Mouse (Mus musculus) granulocyte monocyte progenitor cell, adult 5-6 weeks (primary cell): ENCODE results near the gene Gm20715. TPM values are rescaled to one million over a fixed set of nuclear protein-coding genes. Genes with fewer than 3 reads are reported as not detected.
"Not testable (repeated sequence)": the region's sequence is repeated elsewhere in the genome, so short reads cannot be mapped to it uniquely, and the experiment has no call there.

Experiments used
- ATAC-seq: replicated peaks from 2 replicates; pipeline ENCODE4 v1.8.0; 2016; ENCODE audit warnings: mild to moderate bottlenecking, moderate TSS enrichment, inconsistent platforms; ENCODE audit not compliant: poor library complexity, severe bottlenecking
- total RNA-seq, 2 experiments: library from RNA; stranded (forward) in 1 of 2; stranded (reverse) in 1 of 2; fragments of 200-712, 200-1000 nt in 1 of 2; fragments of >200 nt in 1 of 2; fragmentation: Nextera tagmentation in 1 of 2; gene quantifications; 2 replicates each; pipeline ENCODE4 v1.2.3; 2014 to 2017

The Gm20715 gene
- total RNA-seq, 2 experiments from 2014 or later: 0.15 TPM; not detected in 1

DNA sequence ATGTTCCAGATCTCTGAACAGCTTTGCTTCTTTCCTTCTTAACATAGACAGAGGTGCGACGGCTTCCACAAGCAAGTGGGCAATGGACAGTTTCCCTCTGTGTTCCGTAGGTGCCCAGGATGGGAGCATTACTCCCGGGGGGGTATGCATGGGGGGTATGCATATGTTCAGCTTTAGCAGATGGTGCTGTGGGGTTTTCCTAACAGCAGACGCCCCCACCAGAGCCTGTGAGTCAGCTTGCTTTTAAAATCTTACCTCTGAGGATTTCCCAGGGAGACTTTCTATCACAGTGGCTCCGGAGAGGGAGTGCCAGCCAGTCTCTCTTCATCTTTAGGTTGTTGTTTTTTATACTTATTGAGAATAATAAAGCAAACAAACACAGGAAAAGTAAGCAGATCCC is 9.8 kb downstream of the Gm20715 start:
- no peak for ATAC-seq

DNA sequence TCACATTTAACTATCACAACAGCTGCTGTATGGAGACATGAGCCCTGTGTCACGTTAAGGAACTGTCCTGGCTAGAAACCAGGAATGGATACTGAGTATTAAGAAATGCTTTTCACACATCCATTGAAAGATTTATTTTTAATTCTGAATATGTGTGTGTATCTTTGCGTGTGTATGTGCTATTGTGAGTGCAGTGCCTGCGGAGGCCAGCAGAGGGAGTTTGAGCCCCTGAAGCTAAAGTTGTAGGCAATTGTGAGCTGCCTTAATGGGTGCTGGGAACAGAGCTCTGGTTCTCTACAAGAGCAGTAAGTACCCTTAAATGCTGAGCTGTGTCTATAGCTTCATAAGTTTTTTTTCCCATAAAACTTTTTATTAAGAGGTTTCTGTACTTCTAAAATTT is 19.3 kb downstream of the Gm20715 start:
- ATAC-seq: no peak

DNA sequence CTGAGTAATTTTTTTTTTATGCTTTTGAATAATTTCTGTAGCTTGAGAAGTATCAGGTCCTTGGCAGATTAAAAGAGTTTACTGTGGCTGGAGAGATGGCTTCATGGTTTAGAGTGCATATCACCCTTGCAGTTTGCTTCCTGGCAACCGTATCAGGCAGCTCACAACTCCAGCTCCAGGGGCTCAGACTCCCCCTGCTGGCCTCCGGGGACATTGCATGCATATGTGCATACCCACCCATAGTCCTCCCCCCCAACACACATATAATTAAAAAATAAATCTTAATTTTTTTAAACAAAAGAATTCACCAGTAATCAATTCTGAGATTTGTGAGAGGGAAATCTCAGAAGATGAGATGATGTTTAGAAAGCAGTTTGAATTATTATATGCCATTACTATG is 20.3 kb downstream of the Gm20715 start:
- ATAC-seq: peak; percentile 86

DNA sequence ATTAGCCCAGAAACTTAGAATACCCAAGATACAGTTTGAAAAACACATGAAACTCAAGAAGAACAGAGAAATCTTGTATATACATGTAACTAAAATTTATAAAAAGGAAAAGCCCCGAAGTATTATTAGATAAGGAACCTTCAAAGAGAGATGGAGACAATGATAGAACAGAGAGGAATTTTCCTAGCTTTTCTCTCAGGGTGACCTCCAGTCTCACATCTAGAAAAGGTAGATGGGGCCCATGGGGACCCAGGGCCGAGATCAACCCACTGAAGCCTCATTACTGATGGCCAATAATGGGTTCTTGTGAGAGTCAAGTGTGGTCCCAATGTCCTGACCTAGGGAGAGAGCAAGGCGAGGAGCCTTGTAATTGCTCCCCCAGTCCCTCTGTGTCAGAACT is 28.3 kb downstream of the Gm20715 start, which contains the start of gene Olfr1344:
Olfr1344 (plus strand) TSS at position 301 of the 400 bp plus-strand sequence.
- ATAC-seq: no peak

DNA sequence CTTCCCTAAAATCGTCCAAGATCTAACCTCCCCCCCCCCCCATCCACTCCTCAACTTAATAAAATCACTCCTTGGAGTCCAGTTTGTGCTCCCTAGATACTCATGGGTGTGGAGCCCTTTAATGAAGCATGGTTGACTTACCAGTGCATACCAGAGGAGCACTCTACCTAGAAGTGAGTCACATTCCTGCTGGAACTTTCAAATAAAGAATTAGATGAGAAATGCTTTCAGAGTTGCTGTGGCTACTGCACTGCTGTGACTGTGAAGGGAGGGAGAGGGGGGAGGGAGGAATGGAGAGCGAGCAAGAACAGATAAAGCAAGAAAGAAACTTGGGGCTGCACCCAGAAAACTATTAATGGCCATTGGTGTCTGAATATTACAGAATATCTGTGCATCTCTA is 31.1 kb downstream of the Gm20715 start:
- no peak for ATAC-seq

DNA sequence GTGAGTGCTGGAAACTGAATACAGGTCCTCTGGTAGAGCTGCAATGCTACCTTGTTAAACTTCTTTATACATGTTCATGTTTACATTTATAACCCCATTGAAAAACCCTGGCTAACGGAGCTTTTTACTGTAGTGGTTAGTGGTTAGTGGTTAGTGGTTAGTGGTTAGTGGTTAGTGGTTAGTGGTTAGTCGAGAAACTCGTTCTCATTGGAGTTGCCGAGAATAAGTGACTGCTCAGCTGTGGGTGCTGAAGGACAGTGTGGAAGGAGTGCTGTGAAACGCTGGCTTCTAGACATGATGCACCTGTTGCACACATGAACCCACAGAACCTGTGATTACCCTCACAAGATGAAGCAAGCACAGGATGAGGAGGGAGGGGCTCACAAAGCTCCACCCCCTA is 37.7 kb downstream of the Gm20715 start:
- no peak for ATAC-seq

DNA sequence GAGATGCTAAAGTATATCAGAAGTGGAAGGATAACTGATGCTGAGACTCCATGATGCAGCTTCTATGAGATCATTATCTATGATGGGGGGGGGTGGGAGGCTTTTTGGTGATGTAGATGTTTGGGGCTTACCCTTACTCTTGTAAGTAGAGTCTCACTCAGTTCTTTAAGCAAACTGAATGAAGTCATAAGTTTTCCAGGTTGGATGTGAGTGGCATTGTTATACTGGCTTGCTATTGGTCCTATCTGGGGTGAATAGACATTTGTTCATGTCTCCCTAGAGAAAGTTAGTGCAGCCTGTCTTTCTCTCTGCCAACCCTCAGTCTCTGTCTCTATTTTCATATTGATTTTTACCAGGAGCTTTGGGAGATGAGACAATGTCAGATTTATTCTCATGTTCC is 45.8 kb downstream of the Gm20715 start, which contains the start of gene Olfr1336:
Olfr1336 (plus strand) TSS at position 301 of the 400 bp plus-strand sequence.
- ATAC-seq: no peak

DNA sequence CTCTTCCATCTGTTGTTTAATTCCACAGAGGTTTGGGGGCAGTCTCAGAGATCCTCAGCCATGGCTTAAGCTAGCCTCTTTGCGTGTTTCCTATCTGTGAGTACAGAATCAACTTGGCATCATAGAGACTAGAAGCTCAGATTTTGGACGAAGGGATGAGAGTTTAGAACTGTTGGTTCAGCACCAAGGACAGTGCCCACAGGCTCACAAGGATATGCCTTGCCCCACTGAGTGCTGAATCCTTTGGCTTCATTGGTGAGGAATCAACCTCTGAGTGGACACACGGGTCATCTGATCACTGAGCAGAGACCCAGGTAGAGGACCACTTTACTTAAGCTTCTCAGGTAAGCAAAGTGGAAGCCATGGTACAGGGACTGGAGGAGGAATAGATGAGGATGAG is 46.3 kb downstream of the Gm20715 start:
- no peak for ATAC-seq

DNA sequence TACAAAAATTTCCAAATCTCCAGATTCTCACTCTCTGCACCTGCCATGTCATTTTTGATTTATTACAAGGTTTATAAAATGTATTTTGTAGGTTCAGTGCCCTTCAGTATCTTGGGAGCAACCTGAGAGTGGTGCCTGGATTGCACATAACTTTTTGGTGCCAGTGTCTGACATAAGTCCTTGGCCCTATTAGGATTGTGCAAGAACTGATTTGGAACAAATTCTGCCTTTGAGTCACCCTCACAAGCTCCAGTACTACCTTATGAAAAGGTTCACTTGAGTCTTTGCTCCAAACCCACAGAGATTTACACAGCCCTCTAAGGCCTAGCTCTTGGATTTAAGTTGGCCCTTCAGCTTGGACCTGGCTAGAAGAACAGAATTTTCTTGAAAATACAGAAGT is 56.9 kb downstream of the Gm20715 start, which contains the start of gene Olfr1346:
Olfr1346 (plus strand) TSS at position 151 of the 400 bp plus-strand sequence.
- no peak for ATAC-seq

DNA sequence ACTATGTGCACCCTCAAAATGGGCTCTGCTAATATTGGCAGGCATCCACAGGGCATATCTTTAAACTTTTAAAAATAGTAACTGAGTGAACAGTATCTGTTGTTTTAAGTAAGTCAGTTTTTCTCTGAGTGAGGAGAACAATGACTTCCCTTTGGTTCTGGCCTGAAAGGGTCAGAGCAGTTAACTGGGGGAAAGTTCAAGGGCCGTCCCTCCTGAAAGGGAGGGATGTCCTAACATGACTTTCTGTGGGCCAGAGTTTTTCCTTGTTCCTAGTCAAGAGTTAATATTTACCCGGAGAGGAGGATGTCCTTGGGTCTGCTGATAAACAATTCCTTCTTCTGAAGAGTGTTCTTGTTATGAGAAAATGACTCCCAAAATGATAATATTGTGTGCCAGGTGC is 67.6 kb downstream of the Gm20715 start:
- ATAC-seq: not testable (repeated sequence)

DNA sequence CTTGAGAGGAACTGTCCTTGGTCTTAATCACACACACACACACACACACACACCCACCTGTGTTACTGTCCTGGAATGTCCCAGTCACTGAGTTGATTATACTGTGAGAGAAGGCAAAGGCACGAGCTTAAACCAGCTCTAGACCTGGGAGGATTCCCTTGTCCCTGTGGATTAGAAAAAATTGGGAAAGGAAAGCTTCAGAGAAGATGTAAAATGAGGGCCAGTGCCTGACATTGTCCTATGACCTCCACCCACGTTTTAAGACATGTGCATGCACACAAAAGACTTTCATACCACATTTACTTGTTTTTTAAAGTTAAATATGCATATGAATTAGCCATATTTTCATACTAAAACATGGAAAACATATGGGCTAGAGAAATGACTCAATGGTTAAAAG is 76.8 kb downstream of the Gm20715 start, which contains the start of gene Olfr5:
Olfr5 (minus strand) TSS at position 101 of the 400 bp plus-strand sequence.
- ATAC-seq: no peak

Other genes starting within 250 kb of the Gm20715 start
- 11.6 and 14.7 TPM in 2 replicates for gene Zfp444, start 238.1 kb upstream of the Gm20715 start, total RNA-seq (2014; fragmentation: Nextera tagmentation)
- gene Zfp444, start 238.1 kb upstream of the Gm20715 start, total RNA-seq (2017): 20.1 and 23.3 TPM in 2 replicates
- not detected in 2 replicates for gene Galp, start 213.2 kb upstream of the Gm20715 start, total RNA-seq (2014; fragmentation: Nextera tagmentation)
- not detected in 2 replicates for gene Galp, start 213.2 kb upstream of the Gm20715 start, total RNA-seq (2017)
- gene Zscan5b, start 188.0 kb upstream of the Gm20715 start, total RNA-seq (2014; fragmentation: Nextera tagmentation): not detected in 2 replicates
- gene Zscan5b, start 188.0 kb upstream of the Gm20715 start, total RNA-seq (2017): not detected in 2 replicates
- gene Epp13, start 157.6 kb upstream of the Gm20715 start, total RNA-seq (2014; fragmentation: Nextera tagmentation): not detected in 2 replicates
- gene Epp13, start 157.6 kb upstream of the Gm20715 start, total RNA-seq (2017): not detected in 2 replicates
- gene Zfp667, start 123.7 kb upstream of the Gm20715 start, total RNA-seq (2014; fragmentation: Nextera tagmentation): 3.7 and 3.8 TPM in 2 replicates
- gene Zfp667, start 123.7 kb upstream of the Gm20715 start, total RNA-seq (2017): 1.4 and 2.8 TPM in 2 replicates
- gene Zfp583, start 79.0 kb upstream of the Gm20715 start, total RNA-seq (2014; fragmentation: Nextera tagmentation): 2.5 and 8.0 TPM in 2 replicates
- gene Zfp583, start 79.0 kb upstream of the Gm20715 start, total RNA-seq (2017): 1.3 and 2.1 TPM in 2 replicates
- gene Gm3854, start 66.5 kb upstream of the Gm20715 start, total RNA-seq (2014; fragmentation: Nextera tagmentation): 0.96 and 1.8 TPM in 2 replicates
- gene Gm3854, start 66.5 kb upstream of the Gm20715 start, total RNA-seq (2017): 0.31 TPM in 1 of 2 replicates, not detected in the other
- 1.8 and 2.9 TPM in 2 replicates for gene Zfp78, start 47.0 kb upstream of the Gm20715 start, total RNA-seq (2014; fragmentation: Nextera tagmentation)
- 0.88 and 2.6 TPM in 2 replicates for gene Zfp78, start 47.0 kb upstream of the Gm20715 start, total RNA-seq (2017)
- 1.9 and 2.0 TPM in 2 replicates for gene Zfp28, start 27.0 kb upstream of the Gm20715 start, total RNA-seq (2014; fragmentation: Nextera tagmentation)
- 1.0 and 2.0 TPM in 2 replicates for gene Zfp28, start 27.0 kb upstream of the Gm20715 start, total RNA-seq (2017)
- gene Smim17, start 11.6 kb upstream of the Gm20715 start, total RNA-seq (2014; fragmentation: Nextera tagmentation): not detected in 2 replicates
- not detected in 2 replicates for gene Smim17, start 11.6 kb upstream of the Gm20715 start, total RNA-seq (2017)
- gene Olfr1344, start 28.4 kb downstream of the Gm20715 start, total RNA-seq (2014; fragmentation: Nextera tagmentation): not detected in 2 replicates
- gene Olfr1344, start 28.4 kb downstream of the Gm20715 start, total RNA-seq (2017): not detected in 2 replicates
- gene Olfr1336, start 45.9 kb downstream of the Gm20715 start, total RNA-seq (2014; fragmentation: Nextera tagmentation): not detected in 2 replicates
- not detected in 2 replicates for gene Olfr1336, start 45.9 kb downstream of the Gm20715 start, total RNA-seq (2017)
- not detected in 2 replicates for gene Olfr1346, start 56.8 kb downstream of the Gm20715 start, total RNA-seq (2014; fragmentation: Nextera tagmentation)
- gene Olfr1346, start 56.8 kb downstream of the Gm20715 start, total RNA-seq (2017): not detected in 2 replicates
- not detected in 2 replicates for gene Olfr5, start 76.7 kb downstream of the Gm20715 start, total RNA-seq (2014; fragmentation: Nextera tagmentation)
- 0.04 TPM in 1 of 2 replicates, not detected in the other for gene Olfr5, start 76.7 kb downstream of the Gm20715 start, total RNA-seq (2017)
- not detected in 2 replicates for gene Olfr1347, start 89.5 kb downstream of the Gm20715 start, total RNA-seq (2014; fragmentation: Nextera tagmentation)
- not detected in 2 replicates for gene Olfr1347, start 89.5 kb downstream of the Gm20715 start, total RNA-seq (2017)
- gene Olfr1348, start 98.5 kb downstream of the Gm20715 start, total RNA-seq (2014; fragmentation: Nextera tagmentation): not detected in 2 replicates
- not detected in 2 replicates for gene Olfr1348, start 98.5 kb downstream of the Gm20715 start, total RNA-seq (2017)
- not detected in 2 replicates for gene Olfr1349, start 112.7 kb downstream of the Gm20715 start, total RNA-seq (2014; fragmentation: Nextera tagmentation)
- not detected in 2 replicates for gene Olfr1349, start 112.7 kb downstream of the Gm20715 start, total RNA-seq (2017)
- not detected in 2 replicates for gene Olfr1350, start 154.6 kb downstream of the Gm20715 start, total RNA-seq (2014; fragmentation: Nextera tagmentation)
- not detected in 2 replicates for gene Olfr1350, start 154.6 kb downstream of the Gm20715 start, total RNA-seq (2017)